Mouse (Mus musculus): Measurements from ENCODE around the gene Fam57b. TPM values are rescaled to one million over a fixed set of nuclear protein-coding genes. Genes with fewer than 3 reads are reported as not detected.
"Not testable (repeated sequence)": the region's sequence is repeated elsewhere in the genome, so short reads cannot be mapped to it uniquely, and the experiment has no call there.

Gene Fam57b
- total RNA-seq, 2 experiments from 2014 or later, result 165 to 167 TPM

DNA sequence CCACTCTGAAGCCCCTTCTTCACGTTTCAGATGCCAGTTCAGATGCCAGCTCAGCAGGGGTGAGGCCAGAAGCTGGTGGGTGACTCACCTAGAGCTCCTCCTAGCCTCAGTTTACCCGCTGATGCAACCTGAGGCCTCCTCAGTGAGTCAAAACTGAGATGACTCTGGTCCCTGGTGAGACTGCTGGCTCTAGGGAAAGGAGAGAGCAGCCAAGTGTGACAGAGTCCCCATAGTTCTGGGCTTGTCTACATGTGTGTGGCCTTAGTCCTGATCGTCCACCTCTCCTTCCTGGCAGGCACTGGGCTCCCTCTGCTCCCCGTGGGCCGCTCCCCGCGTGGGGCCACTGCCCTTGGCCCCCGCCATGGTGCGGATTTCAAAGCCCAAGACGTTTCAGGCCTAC, 20.0 kb upstream of the Fam57b start:
- peak; percentile 31 for DNase-seq
- intact Hi-C loops (cut with DNase I), result no loop called here

DNA sequence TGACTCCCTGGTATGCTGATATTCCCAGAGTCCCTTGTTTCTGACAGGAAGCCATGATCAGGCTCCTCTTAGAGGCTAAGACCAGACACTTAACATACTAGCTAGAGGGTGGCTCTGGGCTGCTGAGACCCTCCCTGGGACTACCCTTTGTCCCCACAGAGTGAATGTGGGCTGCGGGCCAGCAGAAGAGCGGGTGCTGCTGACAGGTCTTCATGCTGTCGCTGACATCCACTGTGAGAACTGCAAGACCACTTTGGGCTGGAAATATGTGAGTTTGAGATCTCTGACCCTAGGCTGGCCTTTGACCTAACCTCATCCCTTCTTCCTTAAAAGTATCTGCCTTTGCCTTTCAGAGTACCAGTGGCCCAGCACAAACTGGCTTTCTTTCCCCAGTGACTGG, 19.3 kb upstream of the Fam57b start:
- DNase-seq, result no peak
- intact Hi-C loops (cut with DNase I), result no loop called here

DNA sequence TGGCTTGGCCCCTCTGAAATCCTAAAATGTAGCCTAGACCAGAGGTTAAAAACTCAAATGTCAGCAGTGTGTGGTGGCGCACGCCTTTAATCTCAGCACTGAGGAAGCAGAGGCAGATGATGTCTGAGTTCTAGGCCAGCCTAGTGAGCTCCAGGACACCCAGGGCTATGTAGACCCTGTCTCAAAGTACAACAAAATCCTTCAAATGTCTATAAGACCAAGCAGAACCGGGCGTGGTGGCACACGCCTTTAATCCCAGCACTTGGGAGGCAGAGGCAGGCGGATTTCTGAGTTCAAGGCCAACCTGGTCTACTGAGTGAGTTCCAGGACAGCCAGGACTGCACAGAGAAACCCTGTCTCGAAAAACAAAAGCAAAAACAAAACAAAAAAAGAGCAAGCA, 18.4 kb upstream of the Fam57b start:
- intact Hi-C loops (cut with DNase I); DNase-seq: not testable (repeated sequence)

DNA sequence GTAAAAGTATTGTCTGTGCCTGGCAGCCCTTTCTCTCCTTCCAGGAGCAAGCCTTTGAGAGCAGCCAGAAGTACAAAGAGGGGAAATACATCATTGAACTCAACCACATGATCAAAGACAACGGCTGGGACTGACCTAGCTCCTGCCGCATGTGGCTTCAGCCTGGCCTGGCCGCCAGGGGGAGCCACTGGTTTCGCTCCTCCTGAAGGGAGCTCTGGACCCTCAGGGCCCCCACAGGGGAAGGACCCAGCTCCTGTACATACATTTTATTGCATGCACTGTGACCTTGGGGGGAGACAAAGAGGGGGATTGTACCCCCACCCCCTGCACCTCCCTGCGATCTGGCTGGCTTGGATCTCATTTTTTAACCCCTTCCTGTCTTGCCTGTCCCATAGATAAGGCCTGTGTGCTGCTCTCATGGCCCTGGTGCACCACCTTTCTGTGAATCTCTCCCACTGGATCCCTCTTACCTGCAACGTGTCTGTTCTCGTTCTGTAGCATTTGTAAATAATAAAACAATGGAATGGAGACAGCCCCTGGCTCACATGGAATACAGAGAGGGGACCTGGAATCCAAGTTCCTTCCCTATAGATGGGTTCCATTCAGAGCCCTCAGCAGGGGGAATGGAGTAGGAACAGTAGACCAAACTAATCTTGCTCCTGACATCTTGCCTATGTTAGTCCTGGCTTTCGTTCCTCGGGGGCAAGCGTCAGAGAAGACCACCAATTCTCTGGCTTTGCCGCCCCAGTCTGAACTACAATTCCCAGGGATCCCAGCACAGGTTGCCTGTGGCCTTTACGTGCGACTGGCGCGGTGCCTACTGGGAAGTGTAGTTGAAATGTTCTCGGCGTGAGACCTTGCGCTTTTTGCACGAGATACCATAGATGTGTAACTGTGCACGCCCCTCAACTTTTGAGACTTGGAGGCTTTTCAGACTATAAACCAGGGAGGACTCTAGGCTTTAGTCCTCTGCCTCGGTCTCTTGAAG, 17.2 kb upstream of the Fam57b start:
- intact Hi-C loops (cut with DNase I), result no loop called here
- DNase-seq, result peak; percentile 93

DNA sequence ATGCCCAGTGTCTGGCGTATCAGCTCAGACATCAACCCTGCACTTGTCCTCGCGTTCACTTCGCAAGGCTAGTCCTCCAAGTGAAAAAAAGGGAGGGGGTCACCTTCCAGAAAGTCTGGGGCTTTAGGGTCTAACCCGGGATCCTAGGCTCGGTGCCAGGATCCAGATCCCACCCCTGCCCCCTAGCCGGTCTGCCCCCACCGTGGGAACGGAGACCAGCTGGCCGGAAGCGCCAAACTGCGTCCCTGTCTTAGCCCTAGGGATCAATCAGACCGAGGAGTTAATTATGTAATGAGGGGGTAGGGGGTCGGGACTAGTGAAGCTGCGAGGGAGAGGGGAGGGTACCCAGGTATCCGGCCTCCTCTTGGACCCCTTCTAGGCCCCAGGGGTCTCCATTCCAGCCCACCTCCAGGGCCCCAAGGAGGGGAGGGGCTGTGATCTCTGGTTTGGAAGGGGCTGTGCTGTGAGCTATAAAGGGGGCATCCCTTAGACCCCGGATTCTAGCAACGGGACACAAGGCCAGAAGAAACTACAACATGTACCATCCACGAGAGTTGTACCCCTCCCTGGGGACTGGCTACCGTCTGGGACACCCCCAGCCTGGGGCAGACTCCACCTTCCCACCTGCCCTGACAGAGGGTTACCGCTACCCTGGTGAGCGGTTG, 16.4 kb upstream of the Fam57b start, which contains the start of gene Tbx6:
Gene Tbx6, plus strand, starts transcription at position 513 of the 665 bp plus-strand sequence.
- intact Hi-C loops (cut with DNase I), result no loop called here
- DNase-seq, result peak; percentile 58

DNA sequence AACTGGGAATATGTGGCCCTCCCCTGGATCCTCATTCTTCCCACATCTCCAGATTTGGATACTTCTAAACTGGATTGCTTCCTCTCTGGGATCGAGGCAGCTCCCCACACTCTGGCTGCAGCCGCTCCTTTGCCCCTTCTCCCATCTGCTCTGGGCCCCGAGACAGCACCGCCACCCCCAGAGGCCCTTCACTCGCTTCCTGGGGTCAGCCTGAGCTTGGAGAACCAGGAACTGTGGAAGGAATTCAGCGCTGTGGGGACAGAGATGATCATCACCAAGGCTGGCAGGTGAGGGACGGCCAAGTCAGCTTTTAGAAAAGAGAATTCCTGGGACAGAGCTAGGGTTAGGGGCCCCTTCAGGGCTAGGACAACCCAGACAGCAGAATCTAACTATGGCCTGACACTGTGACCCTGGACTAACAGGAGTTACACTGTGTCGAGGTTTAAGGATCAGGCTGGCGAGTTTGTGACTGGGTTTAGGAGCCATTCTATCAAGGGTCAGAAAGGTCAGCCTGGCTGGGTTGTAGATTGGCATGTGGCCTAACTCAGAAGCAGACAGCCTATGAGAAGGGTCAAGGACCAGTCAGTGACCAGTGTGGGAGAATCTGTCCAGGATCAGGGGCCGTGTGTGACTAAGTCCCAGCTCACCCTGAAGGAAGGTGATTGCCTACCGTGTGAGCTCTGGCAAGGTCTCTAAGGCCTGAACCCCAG, 15.7 kb upstream of the Fam57b start:
- no peak for DNase-seq
- intact Hi-C loops (cut with DNase I), result no loop called here

DNA sequence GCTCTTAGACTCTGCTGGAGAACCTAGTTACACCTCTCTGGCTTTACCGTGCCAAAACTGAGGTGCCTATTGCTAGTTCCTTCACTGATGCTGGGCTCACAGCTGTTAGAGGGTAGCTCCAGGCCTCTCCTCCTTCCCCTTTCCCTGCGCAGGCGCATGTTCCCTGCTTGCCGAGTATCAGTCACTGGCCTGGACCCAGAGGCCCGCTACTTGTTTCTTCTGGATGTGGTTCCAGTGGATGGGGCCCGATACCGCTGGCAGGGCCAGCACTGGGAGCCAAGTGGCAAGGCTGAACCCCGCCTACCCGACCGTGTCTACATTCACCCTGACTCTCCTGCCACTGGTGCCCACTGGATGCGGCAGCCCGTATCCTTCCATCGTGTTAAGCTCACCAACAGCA, 14.8 kb upstream of the Fam57b start:
- intact Hi-C loops (cut with DNase I), result no loop called here
- no peak for DNase-seq

DNA sequence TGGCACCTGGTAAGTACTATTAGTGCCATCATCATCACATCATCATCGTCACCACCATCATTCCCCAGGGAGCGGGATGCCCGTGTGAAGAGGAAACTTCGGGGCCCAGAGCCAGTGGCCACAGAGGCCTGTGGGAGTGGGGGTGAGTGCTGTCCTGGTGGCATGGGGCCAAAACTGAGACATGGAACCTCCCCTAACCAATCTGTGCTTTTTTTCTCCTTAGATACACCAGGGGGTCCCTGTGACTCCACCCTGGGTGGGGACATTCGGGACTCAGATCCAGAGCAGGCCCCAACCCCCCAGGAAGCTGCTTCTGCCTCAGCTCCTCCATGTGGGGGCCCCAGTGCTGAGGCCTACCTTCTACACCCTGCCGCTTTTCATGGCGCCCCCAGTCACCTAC, 13.0 kb upstream of the Fam57b start:
- no peak for DNase-seq
- intact Hi-C loops (cut with DNase I), result no loop called here

DNA sequence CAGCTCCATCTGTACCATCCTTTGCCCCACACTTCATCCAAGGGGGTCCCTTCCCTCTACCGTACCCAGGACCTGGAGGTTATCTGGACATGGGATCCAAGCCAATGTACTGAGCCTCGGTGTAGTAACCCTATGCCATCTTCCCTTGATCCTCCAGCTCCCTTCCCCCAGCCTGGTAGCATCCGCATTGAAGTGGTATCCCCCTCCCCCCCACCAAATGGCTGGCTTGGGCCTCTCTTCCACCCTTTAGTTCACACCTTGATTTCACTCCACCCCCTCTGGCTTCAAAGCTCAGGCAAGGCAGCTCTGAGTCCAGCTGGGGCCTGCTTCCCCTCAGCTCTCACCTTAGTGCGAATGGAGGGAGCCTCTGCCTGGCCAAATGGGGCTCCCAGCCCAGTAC, 12.4 kb upstream of the Fam57b start:
- DNase-seq, result no peak
- intact Hi-C loops (cut with DNase I), result no loop called here

DNA sequence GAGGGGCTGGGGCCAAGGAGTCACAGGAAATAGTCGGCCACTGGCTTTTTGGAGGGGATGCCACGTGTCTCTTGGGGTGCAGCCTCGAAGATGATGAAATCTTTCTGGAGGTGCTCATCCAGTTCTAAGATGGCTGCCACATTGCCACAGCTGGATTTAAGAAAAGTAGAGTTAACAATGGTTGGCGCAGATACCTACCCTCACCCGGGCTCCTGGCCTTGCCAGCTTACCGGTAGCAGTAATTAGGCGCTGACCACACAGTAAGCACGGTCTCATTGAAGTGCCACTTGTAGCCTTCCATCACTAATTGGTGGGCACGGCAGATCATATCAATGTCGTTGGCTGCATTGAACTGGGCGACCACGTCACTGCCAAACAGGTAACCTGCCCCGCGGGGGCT, 11.3 kb upstream of the Fam57b start:
- no peak for DNase-seq
- intact Hi-C loops (cut with DNase I), result no loop called here

DNA sequence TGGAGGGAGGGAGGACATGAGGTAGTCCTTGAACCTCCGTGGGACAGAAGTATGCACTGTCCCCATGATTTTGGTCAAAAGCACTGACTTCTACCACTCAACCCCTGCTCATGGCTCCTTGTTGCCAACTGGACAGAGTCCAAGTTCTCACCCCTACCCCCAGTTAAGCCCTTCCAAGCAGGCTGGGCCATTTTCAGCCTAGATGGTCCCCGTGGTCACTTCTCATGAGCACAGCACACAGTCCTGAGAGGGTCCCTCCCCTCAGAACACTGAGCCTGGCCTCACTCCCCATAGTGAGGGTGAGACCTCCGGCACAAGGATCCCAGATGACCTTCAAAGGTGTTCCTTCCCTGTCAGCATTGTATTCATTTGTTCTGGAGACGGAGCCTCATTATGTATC, 8.3 kb upstream of the Fam57b start:
- no peak for DNase-seq
- intact Hi-C loops (cut with DNase I), result no loop called here

DNA sequence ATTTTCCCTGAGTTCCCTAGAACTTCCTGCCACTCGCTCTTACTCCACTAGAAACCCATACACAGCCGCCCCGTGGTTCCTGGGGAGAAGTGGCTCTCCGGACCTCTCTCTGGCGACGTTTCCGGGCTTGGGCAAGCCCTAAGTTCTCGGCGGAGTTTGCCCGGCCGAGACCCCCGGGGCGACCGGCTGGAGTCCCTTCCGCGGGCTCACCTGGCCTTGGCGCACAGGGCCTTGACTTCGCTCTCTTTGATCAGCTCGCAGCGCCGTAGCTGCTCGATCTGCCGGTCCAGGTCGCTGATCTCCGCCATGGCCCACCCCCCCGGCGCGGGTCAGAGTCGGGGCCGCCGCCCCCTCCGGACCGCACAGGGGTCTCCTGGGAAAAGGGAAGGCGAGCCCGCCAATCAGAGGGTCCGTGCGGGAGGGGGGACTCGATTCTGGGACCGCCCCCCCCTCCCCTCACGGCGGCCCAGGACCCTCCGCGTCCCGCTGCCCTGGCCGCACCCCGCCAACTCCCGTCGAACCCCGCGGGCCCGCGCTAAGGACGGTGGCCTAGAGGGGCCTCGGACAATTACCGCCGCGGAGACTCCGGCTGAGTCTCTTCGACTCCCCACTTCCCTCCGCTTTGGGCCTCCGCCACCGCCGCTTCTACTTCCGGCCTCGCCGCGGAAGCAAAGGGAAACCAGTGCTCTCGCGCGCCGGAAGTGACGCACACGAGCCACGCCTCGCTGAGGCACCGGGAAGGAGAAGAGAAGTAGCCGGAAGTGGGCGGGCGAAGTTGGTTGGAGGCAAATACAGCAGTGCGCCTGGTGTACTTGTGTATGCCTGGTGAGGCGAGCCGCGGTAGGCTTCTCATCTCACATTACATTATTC, 5.4 kb upstream of the Fam57b start, which contains the start of gene Ppp4c:
Gene Ppp4c, minus strand, starts transcription at position 646 of the 870 bp plus-strand sequence.
- DNase-seq, result peak; percentile 98
- intact Hi-C loops (cut with DNase I), result no loop called here

DNA sequence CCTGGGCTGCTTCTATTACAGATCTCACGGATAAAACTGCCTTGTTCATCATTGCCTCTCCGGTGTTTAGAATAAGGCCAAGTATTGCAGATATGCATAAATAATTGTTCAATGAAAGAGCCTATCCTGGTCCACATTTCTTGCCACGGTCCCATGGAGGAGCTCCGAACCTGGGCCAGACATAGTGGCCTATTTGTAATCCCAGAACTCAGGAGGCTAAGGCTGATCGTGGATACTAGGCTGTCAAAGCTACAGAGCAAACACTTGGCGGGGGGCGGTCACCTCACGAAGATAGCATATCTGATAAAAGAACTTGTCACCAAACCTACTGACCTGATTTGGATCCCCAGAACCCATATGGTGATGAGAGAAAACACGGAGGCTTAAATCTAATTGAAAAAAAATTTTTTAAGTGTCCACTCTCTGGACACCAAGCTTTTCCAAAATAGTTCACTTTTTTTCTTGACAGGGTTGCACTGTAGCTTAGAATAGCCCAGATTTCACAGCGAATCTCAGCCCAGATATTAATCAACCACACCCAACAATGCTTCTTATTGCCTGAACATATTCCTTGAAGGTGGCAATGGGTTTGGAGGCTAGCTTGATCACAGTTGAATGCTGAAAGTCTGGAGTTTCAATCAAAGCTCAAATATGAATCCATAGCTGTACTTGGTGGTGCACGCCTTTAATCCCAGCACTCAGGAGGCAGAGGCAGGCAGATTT, 4.6 kb upstream of the Fam57b start:
- intact Hi-C loops (cut with DNase I), result no loop called here
- DNase-seq, result no peak

DNA sequence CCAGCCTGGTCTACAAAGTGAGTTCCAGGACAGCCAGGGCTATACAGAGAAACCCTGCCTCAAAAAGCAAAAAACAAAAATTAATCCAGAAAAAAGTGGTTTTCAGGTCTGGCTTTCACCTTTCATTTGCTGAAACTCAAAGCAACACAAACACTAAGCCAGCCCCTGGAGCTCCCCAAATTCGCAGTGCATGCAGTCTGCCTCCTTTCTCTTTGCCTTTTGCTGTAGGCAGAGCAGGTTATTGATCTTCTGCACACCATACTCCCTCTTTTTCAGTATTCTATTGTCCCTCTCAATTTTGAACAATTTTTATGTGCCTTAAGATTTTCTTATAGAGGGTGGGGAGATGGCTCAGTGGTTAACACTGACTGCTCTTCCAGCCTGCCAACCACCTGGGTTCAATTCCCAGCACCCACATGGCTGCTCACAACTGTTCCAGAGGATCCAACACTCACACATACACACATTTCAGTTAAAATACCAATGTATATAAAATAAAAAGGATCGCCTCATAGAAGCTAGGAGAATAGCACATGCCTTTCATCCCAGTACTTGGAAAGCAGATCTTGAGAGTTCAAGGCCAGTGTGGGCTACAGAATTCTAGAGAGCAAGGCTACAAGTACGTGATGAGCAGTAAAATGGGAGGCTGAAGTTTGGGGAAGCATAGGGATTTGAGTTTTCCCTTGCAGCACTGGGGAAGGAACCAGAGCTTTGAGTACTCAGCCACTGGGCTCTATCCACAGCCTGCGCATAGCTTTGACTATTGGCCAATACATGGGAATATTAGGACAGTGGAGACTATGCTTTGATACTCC, 3.8 kb upstream of the Fam57b start:
- intact Hi-C loops (cut with DNase I), result no loop called here
- DNase-seq, result no peak

DNA sequence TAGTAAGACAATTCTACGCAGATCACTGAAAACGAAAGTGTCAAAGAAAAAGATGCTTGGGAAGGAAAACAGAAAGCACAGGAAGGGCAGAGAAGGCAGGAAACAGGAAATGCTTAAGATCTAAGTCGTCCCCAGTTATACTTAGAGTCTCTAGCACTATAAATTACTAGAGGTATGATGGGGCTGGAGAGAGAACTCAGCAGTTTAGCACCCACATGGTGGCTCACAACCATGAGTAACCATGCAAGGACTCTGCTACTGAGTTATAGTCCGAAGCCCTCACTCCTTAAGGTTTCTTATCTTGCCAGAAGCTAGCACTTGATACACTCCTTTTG, 3.2 kb upstream of the Fam57b start:
- intact Hi-C loops (cut with DNase I), result no loop called here
- DNase-seq, result no peak

DNA sequence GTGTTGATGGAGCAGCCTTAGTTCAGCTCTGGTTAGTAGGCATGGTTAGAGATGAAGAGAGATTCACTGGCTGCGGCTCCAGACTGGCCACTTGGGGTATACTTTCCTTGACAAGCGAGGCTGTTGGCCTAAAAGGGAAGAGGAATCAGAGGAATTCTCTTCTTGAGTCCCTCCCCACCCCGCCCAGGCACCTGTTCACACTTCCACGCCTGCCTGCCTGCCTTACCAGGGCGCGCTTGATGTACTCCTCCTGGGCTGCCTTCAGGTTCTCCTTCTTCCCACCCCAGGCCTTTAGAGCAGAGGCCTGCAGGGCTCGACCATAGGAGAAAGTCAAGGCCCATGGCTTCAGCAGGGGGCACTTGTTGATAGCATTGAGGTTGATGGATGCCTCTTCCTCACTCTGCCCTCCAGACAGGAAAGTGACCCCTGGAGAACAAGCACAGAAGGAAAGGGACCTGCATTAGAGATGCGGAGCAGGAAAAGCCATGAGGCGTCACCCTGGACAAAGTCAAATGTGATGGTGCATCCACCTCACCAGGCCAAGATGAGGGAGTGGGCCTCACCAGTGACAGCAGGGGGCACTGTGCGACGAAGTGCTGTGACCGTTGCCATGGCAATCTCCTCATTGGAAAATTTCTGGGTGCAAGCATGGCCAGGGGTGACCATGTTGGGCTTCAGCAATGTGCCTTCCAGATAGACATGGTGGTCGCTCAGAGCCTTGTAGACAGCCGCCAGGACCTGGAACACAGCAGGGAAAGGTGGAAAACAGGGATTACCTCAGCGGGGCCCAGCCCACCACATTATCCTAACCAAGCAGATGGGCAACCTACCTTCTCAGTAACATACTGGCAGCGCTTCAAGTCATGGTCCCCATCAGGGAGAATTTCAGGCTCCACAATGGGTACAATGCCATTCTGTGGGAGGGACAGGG, 1.8 kb upstream of the Fam57b start:
- intact Hi-C loops (cut with DNase I), result no loop called here
- DNase-seq, result no peak

DNA sequence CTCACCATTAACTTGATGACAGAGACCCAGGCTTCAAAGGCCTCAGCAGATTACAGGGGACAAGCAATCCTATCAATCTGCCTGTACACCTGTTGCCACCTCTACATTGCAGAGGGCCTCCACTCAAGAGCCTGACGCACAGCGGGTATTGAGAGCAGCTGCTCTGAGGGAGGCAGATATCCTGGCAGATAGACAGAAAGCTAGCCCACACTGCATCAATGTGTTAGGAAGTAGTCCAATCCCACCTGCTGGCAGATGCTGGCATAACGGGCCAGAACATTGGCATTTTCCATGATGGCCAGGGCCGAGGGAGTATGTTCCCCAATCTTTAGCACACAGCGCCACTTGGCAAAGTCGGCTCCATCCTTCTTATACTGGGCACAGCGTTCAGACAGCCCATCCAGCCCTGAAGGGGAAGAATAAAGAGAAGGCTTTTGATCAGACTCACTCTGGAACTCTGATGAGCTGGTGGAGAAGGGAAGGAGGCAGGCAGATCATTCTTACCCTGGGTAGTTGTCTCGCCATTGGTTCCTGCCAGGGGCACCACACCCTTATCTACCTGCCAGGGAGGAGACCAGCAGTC, 1.0 kb upstream of the Fam57b start:
- intact Hi-C loops (cut with DNase I), result no loop called here
- peak; percentile 79 for DNase-seq
